Mouse (Mus musculus): ENCODE results near the gene Samd8. TPM values are rescaled to one million over a fixed set of nuclear protein-coding genes. Genes with fewer than 3 reads are reported as not detected.
A peak's percentile ranks its signal among the peaks of the same experiment; 100 is the strongest.

The Samd8 gene
- total RNA-seq, 2 experiments from 2014 or later: 12.9 to 13.1 TPM

- peak; percentile 58 for ATAC-seq (ENCODE audit: poor library complexity, severe bottlenecking)
These were observed 72.6 kb downstream of the Samd8 start for GRCm38 (mm10) chr14:21822795-21823374.

DNA sequence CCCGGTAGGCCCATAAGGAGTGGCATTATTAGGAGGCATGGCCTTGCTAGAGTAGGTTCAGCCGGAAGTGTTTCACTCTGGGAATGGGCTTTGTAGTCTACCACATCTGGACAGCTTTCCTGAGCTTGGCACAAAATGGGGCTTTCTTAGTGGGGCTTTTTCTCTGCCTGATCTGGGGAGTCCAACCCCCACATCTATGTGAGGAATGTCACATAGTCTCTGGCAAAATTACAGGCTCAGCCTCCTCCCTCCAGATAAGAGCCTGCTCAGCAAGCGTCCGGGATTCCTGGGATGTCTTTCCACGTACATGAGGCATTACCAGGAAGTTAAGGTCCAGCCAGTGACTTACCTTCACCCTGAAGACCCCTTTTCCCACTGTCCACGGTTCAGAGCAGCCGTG lies 73.6 kb downstream of the Samd8 start:
- ATAC-seq (ENCODE audit: poor library complexity, severe bottlenecking): no peak

- no peak for ATAC-seq (ENCODE audit: poor library complexity, severe bottlenecking)
These were observed 74.6 kb downstream of the Samd8 start, which contains the start of gene Vdac2 for GRCm38 (mm10) chr14:21824938-21825337. Vdac2 (plus strand) TSS chr14:21825238.

DNA sequence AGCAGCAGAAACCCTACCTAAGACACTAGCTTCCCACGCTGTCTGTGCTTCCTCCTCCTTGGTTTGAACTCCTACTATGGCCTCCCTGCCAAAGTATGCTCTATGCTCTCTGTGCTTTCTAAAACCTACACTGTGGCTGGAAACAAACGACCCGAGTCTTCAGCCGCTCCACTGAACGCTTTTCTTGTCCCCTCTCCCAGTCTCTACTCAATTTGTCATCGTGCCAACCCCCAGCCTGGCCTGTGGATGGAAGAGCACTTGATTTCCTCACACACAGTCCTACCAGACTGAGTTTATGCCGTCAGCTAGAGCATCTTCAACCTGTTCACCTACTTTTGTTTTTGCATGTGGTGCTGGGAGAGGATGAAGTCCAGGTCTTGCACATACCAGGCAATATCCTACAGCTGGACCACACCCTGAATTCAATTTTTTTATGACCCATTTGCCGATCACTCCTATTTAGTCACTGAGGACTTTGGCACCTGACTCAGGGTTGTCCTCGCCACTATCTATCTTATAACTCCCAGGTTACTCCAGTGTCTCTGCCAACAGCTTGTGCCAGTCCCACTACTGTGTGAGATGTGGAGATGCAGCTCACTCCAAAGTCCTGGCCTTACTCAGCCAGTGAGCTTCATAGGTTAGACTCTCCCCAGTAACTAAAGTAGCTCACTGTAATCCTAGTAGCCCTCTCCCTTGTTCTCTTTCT lies 75.6 kb downstream of the Samd8 start:
- no peak for ATAC-seq (ENCODE audit: poor library complexity, severe bottlenecking)

DNA sequence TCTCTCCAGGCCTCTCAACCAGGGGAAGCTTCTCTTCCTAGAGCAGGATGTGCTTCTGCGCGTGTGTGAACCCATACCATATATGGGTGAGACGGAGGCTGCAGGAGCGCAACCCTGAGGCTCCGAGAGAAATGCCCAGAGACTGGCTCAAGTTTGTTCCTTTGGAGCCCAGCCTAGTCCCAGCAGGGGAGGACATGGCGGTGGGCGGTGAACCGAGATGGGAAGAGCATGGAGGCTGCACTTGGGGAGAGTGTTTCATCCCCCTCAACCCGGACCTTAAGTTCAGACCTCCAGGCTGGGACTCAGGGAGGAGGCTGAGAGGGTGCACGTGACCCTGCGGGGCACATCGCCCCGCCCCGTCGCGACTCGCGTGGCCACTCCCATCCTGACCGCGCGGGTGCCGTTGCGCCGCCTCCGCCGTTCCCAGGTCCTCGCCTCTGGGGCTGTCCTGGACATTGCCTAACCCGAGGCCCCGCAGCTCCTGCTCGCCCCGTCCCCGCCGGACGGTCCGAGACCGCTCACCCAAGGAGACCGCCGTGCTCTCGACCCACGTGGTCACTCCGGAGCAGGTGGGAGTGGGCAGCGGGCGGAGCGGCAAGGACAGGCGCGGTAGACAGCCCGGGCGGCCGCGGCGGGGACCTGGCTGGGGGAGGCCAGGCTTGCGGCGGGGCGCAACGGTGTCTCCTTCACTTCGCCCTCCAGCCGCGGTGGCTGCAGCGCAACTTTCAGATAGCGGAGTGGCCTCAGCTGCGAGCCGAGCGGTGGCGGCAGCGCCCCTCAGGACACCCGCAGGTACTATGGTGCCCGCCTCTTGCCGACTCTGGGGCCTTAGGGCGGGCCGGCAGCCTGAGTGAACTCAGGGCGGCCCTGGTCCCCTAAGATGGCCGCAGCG lies 80.8 kb downstream of the Samd8 start:
- ATAC-seq (ENCODE audit: poor library complexity, severe bottlenecking): peak; percentile 93

DNA sequence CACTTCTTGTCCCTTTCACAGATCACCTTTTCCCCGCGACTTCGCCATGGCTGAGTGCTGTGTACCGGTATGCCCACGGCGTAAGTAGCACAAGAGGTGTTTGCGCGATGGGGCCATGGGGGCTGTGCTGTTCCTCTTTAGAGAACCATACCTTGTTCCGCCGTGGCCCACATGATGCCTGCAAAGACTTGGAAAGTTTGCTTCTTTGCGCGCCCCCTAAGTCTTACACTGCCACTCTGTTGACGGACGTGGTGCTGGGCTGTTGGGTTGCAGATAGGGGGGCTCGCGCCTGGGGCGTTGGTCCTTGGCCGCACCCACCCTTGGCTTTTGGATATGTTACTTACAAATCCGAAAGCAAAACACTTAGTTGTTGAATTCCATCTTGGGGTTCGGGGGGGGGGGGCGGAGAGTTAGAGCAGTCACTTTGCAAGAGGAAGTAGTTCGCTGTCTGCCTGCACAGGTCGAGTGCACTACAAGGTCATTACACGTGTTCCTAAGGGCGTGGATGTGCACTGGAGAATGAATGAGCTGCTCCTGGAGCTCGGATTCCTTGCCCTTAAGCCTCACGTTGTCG lies 81.6 kb downstream of the Samd8 start:
- peak; percentile 61 for ATAC-seq (ENCODE audit: poor library complexity, severe bottlenecking)

GRCm38 (mm10) chr14:21838336-21839017 lies 88.1 kb downstream of the Samd8 start:
- no peak for ATAC-seq (ENCODE audit: poor library complexity, severe bottlenecking)

DNA sequence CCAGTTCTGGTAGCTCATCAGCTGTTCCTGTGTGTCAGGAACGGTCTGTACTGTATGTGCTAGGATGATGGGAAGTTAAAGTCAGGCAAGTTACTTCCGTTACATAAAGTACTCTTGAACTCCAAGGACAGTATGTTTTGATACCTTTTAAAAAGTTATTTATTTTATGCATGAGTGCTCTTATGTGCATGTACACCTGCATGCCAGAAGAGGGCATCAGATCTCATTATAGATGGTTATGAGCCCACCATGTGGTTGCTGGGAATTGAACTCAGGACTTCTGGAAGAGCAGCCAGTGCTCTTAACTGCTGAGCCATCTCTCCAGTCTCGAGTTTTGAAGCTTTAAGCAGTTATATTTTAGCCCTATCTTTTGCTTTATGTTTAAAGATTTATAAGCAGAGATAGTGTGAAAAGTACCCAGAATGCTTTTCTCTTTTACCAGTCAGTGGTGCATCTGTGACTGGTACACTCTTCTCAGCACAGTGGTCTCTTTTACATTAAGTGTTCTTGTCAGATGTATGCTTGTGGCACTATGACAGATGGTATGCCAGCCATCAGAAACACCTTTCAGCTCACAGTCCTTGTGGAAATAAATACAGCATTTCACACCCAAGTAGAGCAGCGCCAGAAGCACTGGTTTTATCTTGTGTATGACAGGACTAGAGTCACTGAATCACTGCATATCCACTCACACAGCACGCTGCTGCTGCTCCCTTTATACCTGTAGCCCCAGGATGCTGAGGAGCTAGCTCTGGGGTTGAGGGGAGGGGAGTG lies 91.7 kb downstream of the Samd8 start:
- ATAC-seq (ENCODE audit: poor library complexity, severe bottlenecking): no peak

- peak; percentile 58 for ATAC-seq (ENCODE audit: poor library complexity, severe bottlenecking)
These were observed 92.9 kb downstream of the Samd8 start for GRCm38 (mm10) chr14:21843263-21843662.

GRCm38 (mm10) chr14:21846827-21847380 lies 96.6 kb downstream of the Samd8 start:
- ATAC-seq (ENCODE audit: poor library complexity, severe bottlenecking): no peak

- ATAC-seq (ENCODE audit: poor library complexity, severe bottlenecking): peak; percentile 14
These were observed 97.2 kb downstream of the Samd8 start for GRCm38 (mm10) chr14:21847381-21848165.

Other genes starting within 250 kb of the Samd8 start
- not detected in 2 replicates for gene Dupd1, start 36.0 kb upstream of the Samd8 start, total RNA-seq (2015)
- not detected in 2 replicates for gene Dupd1, start 36.0 kb upstream of the Samd8 start, total RNA-seq (2017)
- not detected in 2 replicates for gene Dusp13, start 650 bp downstream of the Samd8 start, total RNA-seq (2015)
- gene Dusp13, start 650 bp downstream of the Samd8 start, total RNA-seq (2017): not detected in 2 replicates
- gene Vdac2, start 74.7 kb downstream of the Samd8 start, total RNA-seq (2015): 293 and 324 TPM in 2 replicates
- gene Vdac2, start 74.7 kb downstream of the Samd8 start, total RNA-seq (2017): 231 and 287 TPM in 2 replicates
- gene Comtd1, start 98.4 kb downstream of the Samd8 start, total RNA-seq (2015): 8.0 and 14.3 TPM in 2 replicates
- gene Comtd1, start 98.4 kb downstream of the Samd8 start, total RNA-seq (2017): 0.89 and 5.4 TPM in 2 replicates
- gene Zfp503, start 239.1 kb downstream of the Samd8 start, total RNA-seq (2015): 0.39 and 0.65 TPM in 2 replicates
- gene Zfp503, start 239.1 kb downstream of the Samd8 start, total RNA-seq (2017): 0.51 TPM in 1 of 2 replicates, not detected in the other